Mouse (Mus musculus): ENCODE results near the gene Fgfr2.

Fgfr2 gene

DNA sequence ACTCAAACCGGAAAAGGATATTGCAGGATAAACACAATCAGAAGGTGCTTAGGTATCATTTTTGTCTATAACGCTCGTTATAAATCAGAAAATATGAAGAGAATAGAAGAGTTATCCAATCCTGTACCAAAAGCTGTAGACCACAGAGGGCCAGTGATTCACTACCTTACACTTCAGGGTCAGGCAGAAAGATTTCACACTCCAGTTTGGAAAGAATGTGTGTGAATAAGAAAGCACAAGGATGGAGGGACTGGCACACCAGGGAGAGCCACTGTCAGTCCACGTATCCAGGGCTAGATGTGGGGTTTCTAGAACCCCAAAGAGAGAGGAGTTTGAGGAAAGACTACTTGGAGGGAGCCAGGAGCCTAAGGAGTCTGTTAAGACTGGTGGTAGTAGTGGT is 546.3 kb downstream of the Fgfr2 start:
- DNase-seq (ENCODE audit: low read depth, low spot score): no peak

GRCm38 (mm10) chr7:132576116-132576650 is 547.0 kb downstream of the Fgfr2 start, which contains the start of gene Oat:
Gene Oat, minus strand, starts transcription at chr7:132576398.
- peak; percentile 97 for DNase-seq (ENCODE audit: low read depth, low spot score)

DNA sequence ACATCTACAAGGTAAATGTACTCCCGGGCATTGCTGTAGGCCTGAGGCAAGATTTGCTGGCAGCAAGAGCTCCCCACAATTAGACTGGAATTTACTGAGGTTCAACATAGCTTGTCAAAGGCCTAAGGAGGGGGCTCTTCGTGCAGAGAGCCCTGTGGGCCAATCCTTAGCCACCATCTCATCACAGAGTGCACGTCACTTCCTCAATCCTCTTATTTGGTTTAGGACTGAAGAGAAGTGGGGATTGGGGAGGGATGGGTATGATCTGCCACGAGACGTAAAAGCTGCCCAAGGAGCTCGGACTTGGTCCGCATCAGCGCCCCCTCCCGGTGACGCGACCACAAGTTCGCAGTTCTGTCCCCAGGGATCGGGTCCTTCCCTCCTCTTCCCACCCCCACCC is 547.5 kb downstream of the Fgfr2 start:
- DNase-seq (ENCODE audit: low read depth, low spot score): peak; percentile 90

GRCm38 (mm10) chr7:132574646-132575045 is 548.5 kb downstream of the Fgfr2 start:
- no peak for DNase-seq (ENCODE audit: low read depth, low spot score)

GRCm38 (mm10) chr7:132573205-132573604 is 549.9 kb downstream of the Fgfr2 start:
- no peak for DNase-seq (ENCODE audit: low read depth, low spot score)

- DNase-seq (ENCODE audit: low read depth, low spot score): no peak
Observed at GRCm38 (mm10) chr7:132572738-132573137, 550.4 kb downstream of the Fgfr2 start.

GRCm38 (mm10) chr7:132571481-132571880 is 551.7 kb downstream of the Fgfr2 start:
- no peak for DNase-seq (ENCODE audit: low read depth, low spot score)

- DNase-seq (ENCODE audit: low read depth, low spot score): no peak
Observed at GRCm38 (mm10) chr7:132570071-132570470, 553.1 kb downstream of the Fgfr2 start.

DNA sequence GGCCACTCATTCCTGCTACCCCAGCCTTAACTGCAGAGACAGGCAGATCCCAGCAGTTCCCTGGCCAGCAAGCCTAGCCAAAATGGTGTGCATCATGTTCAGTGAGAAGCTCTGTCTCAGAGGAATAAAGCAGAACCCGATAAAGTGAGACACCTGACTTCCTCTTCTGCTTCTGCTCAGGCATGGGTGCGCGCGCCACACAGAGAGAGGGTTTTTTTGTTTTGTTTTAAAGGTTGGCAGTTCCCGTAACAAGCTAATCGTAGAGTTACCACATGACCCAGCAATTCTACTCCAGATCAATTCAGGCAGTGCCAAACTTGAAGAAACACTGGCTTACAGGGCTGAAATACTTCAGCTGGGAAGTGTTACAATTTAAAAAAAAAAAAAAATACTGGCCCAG is 554.3 kb downstream of the Fgfr2 start:
- DNase-seq (ENCODE audit: low read depth, low spot score): peak; percentile 56

- peak; percentile 25 for DNase-seq (ENCODE audit: low read depth, low spot score)
Observed at GRCm38 (mm10) chr7:132565831-132566230, 557.3 kb downstream of the Fgfr2 start.

GRCm38 (mm10) chr7:132559138-132559766 is 563.9 kb downstream of the Fgfr2 start:
- no peak for DNase-seq (ENCODE audit: low read depth, low spot score)

DNA sequence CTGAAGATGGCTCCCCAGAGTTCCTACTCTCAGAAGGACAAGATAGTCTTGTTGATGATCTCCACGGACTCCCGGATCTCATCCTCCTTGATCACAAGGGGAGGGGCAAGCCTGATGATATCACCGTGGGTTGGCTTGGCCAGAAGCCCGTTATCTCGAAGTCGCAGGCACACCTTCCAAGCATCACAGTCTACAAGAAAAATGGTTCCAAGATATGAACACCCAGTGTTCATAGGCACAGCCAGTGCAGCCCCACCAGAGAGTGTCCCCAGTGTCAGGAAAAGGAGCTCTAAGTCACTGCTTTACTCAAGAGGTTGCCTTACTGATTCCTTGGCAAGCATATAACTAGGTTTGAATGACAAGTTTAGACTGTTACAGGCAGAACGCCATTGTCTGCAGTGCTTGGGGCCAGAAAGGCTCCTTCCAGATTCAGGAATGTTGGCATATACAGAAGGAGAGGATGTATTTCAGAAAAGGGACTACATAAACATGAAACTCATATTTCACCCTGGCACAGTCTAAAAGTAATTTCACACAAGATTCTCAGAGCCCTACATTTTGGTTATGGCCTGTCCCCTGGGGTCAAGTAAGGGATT is 564.9 kb downstream of the Fgfr2 start:
- no peak for DNase-seq (ENCODE audit: low read depth, low spot score)

DNA sequence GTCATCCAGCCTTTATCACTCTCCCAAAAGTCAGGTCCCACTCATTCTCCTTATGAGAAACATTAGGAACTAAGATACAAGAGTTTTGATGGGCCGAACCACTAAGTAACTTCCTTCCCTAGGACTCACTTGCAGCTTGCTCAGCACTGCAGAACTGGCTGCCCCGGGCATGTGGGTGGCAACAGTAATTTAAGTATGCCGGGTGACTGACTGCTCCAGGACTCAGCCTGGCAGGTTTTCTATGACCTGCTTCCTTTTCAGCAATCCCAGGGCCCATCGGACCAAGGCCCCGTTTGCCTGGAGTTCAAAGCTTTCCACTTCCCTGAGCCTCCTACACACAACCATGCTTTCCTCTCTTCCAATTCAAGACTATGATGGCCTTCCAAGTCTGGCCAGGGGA is 566.6 kb downstream of the Fgfr2 start:
- no peak for DNase-seq (ENCODE audit: low read depth, low spot score)

DNA sequence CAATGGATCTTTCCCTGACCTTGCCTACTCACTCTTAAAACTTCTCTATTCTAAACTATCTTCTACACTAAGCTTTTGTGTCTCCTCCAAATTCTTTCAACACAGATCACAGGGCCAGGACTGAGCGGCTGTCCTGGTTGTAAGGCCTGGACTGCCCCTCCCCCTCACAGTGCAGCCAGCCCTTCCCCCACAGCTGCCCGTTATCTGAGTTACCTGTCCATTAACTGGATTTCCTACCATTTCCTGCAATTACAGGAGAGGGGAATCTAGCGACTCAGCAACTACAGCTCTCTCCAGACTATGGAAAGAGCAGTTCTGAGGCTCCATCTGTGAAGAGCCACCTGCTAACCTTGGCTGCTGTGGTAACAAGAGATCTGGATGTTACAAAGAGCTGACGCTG is 567.2 kb downstream of the Fgfr2 start:
- DNase-seq (ENCODE audit: low read depth, low spot score): no peak

DNA sequence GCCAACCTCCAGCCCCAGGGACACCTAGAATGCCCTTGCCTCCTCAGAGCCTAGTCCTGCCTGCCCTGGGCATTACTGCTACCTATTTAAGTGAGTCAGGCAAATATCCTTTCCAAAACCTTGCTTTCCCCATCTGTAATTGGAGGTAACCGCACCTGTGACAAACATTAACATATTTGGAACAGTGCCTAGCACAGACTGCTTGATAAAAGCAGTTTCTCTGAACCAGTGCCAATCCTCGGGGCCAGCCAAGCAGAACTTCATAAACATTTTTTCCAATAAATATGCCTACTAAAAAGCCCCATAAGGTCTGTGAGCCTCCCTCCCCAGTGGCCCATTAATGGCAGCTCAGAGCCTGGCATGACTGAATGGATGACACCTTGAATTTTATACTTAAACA is 569.1 kb downstream of the Fgfr2 start:
- DNase-seq (ENCODE audit: low read depth, low spot score): no peak

DNA sequence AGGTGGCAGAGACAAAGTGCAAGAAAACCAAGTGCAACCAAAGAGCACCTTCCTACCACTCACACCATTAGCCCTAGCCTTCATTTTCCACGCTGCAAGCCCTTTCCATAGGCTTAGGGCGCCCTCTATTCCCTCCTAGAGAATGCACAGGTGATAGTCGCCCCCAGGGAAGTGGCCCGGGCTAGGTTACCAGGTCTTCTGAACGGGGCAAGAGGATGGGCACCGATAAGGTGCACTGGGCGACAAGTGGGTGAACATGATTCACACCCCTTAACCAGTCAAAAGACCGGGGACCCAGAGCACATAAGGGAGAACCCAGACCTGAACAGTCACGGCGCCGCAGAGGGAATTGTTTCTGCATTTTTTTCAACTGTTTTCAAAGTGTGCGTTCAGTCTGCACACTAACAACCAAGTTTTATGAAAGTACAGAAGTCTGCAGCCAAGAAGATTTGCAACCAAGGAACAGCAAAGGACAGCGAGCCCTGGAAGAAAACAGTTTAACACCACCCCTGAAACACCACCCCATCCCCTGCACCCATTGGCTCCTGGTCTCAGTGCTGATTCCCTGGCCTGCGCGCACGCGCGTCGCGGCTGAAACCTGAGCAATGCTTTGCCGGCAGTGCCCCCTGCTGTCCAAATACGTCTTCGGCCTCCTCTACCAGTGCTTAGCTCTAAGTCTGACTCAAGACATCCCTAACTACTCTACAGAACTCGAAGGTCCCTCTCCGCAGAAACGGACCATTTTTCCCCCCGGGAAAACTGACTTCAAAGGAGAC is 571.6 kb downstream of the Fgfr2 start:
- DNase-seq (ENCODE audit: low read depth, low spot score): peak; percentile 97

DNA sequence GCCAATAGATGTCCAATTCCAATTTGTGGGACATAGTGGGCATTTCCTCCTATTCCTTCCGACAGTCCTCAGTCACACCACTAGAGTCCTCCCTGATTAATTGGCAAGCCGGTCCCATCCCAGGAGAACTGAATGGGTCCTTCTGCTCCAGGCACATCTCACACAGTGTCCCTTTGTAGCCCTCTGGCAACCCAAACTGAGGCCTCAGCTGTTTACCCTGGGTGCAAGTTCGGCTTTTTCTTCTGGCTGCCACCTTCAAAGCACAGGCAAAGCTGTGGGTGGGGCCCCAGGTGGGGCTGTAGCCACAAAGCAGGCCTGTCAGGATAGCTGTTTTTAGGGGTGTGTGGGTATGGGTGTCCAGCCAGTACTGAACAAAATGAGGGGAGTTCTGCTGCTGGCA is 576.0 kb downstream of the Fgfr2 start:
- no peak for DNase-seq (ENCODE audit: low read depth, low spot score)

GRCm38 (mm10) chr7:132542427-132542826 is 580.7 kb downstream of the Fgfr2 start:
- DNase-seq (ENCODE audit: low read depth, low spot score): no peak

GRCm38 (mm10) chr7:132541566-132541965 is 581.6 kb downstream of the Fgfr2 start:
- no peak for DNase-seq (ENCODE audit: low read depth, low spot score)

- DNase-seq (ENCODE audit: low read depth, low spot score): no peak
Observed at GRCm38 (mm10) chr7:132540597-132540996, 582.6 kb downstream of the Fgfr2 start.

- no peak for DNase-seq (ENCODE audit: low read depth, low spot score)
Observed at GRCm38 (mm10) chr7:132529206-132529605, 593.9 kb downstream of the Fgfr2 start.

DNA sequence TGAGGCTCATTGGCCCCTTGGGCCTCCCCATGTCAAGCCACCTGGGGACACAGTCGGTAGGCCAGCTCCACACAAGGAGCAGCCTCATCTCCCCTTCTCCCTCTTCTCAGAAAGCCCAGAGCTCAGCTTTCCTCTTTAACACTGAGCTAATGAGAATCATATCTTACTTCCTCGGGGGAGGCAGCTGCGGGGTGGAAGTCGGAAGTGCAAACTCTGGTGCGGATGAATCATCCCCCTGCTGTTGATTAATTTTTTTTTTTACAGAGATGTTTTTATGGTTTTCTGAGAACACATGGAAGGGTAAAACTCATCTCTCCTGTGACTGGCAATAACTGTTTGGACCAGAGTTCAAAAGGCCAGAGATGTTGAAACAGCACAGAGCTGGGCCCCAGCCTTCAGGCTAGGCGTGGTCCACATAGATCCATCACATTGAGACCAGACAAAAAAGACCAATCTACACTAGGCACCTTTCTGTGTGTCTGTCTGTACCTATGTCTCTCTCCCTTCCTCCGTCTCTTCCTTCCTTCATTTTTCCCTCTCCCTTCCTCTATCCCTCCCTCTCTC is 609.6 kb downstream of the Fgfr2 start:
- no peak for DNase-seq (ENCODE audit: low read depth, low spot score)

Measured in CD4-positive, CD25-positive, alpha-beta regulatory T cell, adult 2 months (primary cell).